Mouse (Mus musculus) E14TG2a.4 (cell line): ENCODE data around the gene Gm6370.
"Not testable (repeated sequence)": the region's sequence is repeated elsewhere in the genome, so short reads cannot be mapped to it uniquely, and the experiment has no call there.

Source experiments
- CTCF ChIP-seq: conservative IDR thresholded peaks from 2 replicates; pipeline ENCODE4 v1.5.1; 2014; ENCODE audit warnings: low read length
- NANOG ChIP-seq: IDR thresholded peaks from 2 replicates; pipeline ENCODE4 v1.6.1; 2014; ENCODE audit warnings: borderline replicate concordance, low read length, mixed read lengths

DNA sequence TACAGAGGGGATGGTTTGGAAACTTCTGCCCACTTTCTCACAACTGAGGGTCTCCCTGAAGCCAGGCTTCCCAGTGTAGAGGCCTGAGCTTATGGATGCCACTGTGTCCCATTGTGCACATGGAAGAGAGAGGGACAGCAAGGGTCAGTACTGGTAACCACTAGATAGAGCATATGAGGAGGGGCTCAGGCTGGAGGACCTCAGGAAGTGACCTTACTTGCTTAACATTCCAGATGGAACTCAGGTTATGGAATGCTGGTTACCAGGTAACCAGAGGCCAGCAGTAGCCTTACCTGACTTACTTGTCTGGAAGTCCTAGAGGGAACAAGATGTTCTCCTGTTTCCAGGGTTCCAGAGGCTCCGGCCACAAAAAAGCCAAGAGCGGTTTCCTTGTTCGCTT is 9.5 kb upstream of the Gm6370 start, which contains the start of gene Gm6408:
- TF ChIP-seq CTCF, NANOG: not testable (repeated sequence)
